Mouse (Mus musculus) testis, adult 2 months (tissue): Measurements from ENCODE around the gene Ephb6.

Source experiments
- CTCF ChIP-seq: fragments of 200-500 bp; IDR thresholded peaks from 2 replicates; pipeline ENCODE4 v1.5.1; 2012; ENCODE audit warnings: low read depth, mild to moderate bottlenecking, inconsistent platforms, low read length, moderate library complexity; ENCODE audit not compliant: control insufficient read depth, insufficient read depth, insufficient replicate concordance
- POLR2A ChIP-seq: fragments of 200-500 bp; IDR thresholded peaks from 2 replicates; pipeline ENCODE4 v1.6.1; 2012; ENCODE audit warnings: low read depth, mild to moderate bottlenecking, inconsistent platforms, low read length, moderate library complexity; ENCODE audit not compliant: control insufficient read depth

- no peak for TF ChIP-seq POLR2A
- no peak for TF ChIP-seq CTCF
Observed at GRCm38 (mm10) chr6:41654648-41655047, 49.4 kb downstream of the Ephb6 start.
